Mouse (Mus musculus) hindbrain, embryonic 14.5 days (tissue): ENCODE results near the gene Cyp2d11. TPM values are rescaled to one million over a fixed set of nuclear protein-coding genes. Genes with fewer than 3 reads are reported as not detected.
A peak's percentile ranks its signal among the peaks of the same experiment; 100 is the strongest.

ENCODE experiments used
- ATAC-seq: fragments of 200-750 bp; cut with Nextera tagmentation; 2 replicates; pipeline ENCODE4 v1.8.0; 2017; ENCODE audit warnings: moderate number of reproducible peaks, mild to moderate bottlenecking, moderate TSS enrichment, moderate library complexity; ENCODE audit not compliant: low FRiP score
- DNase-seq: peaks from one replicate; pipeline ENCODE4 v3.0.0-alpha.2; 2015; ENCODE audit warnings: low spot score
- H3K27ac ChIP-seq: fragments of 300-500 bp; sonication (generic); 2 replicates; pipeline ENCODE4 v1.5.1; 2014; ENCODE audit warnings: mild to moderate bottlenecking, moderate library complexity
- H3K27me3 ChIP-seq: fragments of 300-500 bp; sonication (generic); 2 replicates; pipeline ENCODE4 v1.6.1; 2014; ENCODE audit warnings: mild to moderate bottlenecking, low read length, mixed read lengths; ENCODE audit not compliant: control insufficient read depth, insufficient read depth
- H3K36me3 ChIP-seq: fragments of 300-500 bp; sonication (generic); replicated peaks from 2 replicates; pipeline ENCODE4 v1.6.1; 2014; ENCODE audit not compliant: control insufficient read depth, insufficient read depth
- H3K4me1 ChIP-seq: fragments of 300-500 bp; sonication (generic); replicated peaks from 2 replicates; pipeline ENCODE4 v1.6.1; 2014; ENCODE audit warnings: antibody characterized with exemption, low read length, mixed read lengths; ENCODE audit not compliant: control insufficient read depth, insufficient read depth
- H3K4me2 ChIP-seq: fragments of 300-500 bp; sonication (generic); replicated peaks from 2 replicates; pipeline ENCODE4 v1.6.1; 2014; ENCODE audit warnings: mild to moderate bottlenecking, moderate library complexity
- H3K4me3 ChIP-seq: fragments of 300-500 bp; sonication (generic); replicated peaks from 2 replicates; pipeline ENCODE4 v1.5.1; 2014; ENCODE audit warnings: mild to moderate bottlenecking, low read length
- H3K9ac ChIP-seq: fragments of 300-500 bp; sonication (generic); 2 replicates; pipeline ENCODE4 v1.6.1; 2014
- H3K9me3 ChIP-seq: fragments of 300-500 bp; sonication (generic); 2 replicates; pipeline ENCODE4 v1.6.1; 2016; ENCODE audit warnings: low read length; ENCODE audit not compliant: control insufficient read depth
- WGBS: fragments of 180-500 bp; shearing (Covaris S2); extraction: QIAGEN DNeasy Blood & Tissue Kit; methylation state at CpG from one replicate; pipeline ENCODE4 v1.1.7; 2014; 5-methylcytosine and 5-hydroxymethylcytosine counted together
- polyA plus RNA-seq: library from polyadenylated mRNA; unstranded; fragments of >200 nt; fragmentation: Nextera tagmentation; extraction: Ambion mirVana; gene quantifications from 2 replicates; pipeline ENCODE4 v1.2.1, GENCODE M21; 2014

The Cyp2d11 gene
- polyA plus RNA-seq, 1 experiment from 2014 or later: not detected

- H3K27ac ChIP-seq: no peak overlapping the region
- ATAC-seq (no peak), DNase-seq (no peak)
- WGBS: 82% methylated on average over 1 of the region's 1 CpGs
- no peak overlapping the region for H3K9ac ChIP-seq
- H3K4me1 ChIP-seq: peaks cover 9% of the 10 kb centered on the region; the same call in 1 of the 2 replicates
- H3K36me3 ChIP-seq: no peaks in the 10 kb centered on the region
- no peaks in the 10 kb centered on the region for H3K27me3 ChIP-seq
- no peak overlapping the region for H3K4me3 ChIP-seq
- H3K9me3 ChIP-seq: no peaks in the 10 kb centered on the region
- H3K4me2 ChIP-seq: no peak overlapping the region
These were observed 24.8 kb upstream of the Cyp2d11 start for GRCm38 (mm10) chr15:82418616-82419015.

- peak; percentile 49 for DNase-seq
- Histone ChIP-seq H3K9ac (no peak overlapping the region; the same call in 1 of the 2 replicates), H3K27me3 (no peaks in the 10 kb centered on the region), H3K36me3 (no peaks in the 10 kb centered on the region), H3K27ac (no peak overlapping the region), H3K4me2 (peak overlapping the region; percentile 24; the same call in 1 of the 2 replicates), H3K9me3 (no peaks in the 10 kb centered on the region), H3K4me3 (no peak overlapping the region), H3K4me1 (peaks cover 9% of the 10 kb centered on the region; the same call in 1 of the 2 replicates)
- peak; percentile 73; the same call in 1 of the 2 replicates for ATAC-seq
- 16% methylated on average over 16 of the region's 16 CpGs for WGBS
These were observed 23.3 kb upstream of the Cyp2d11 start for GRCm38 (mm10) chr15:82416797-82417789.

DNA sequence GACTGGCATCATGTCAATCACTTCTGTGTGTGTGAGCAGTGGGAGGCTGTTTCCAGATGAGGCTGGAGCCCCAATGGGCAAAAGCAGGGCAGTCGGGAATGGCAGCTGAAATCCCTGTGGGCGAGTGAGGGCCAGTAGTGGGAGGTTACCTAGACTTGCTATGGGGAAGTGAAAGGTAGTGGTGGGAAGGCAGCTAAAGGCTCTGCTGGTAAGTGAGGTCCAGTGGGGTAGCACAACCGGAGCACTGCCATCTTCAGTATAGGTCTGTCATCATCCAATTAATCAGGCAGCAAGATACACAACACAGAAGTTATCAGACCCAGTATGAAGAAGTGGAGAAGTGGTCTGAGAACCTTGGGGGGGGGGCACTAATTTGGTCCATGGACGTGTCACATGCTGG lies 13.7 kb upstream of the Cyp2d11 start:
- no peaks in the 10 kb centered on the region for H3K36me3 ChIP-seq
- H3K4me1 ChIP-seq: no peaks in the 10 kb centered on the region
- no peak for DNase-seq
- H3K9me3 ChIP-seq: no peaks in the 10 kb centered on the region
- no peak for ATAC-seq
- 88% methylated on average over 4 of the region's 4 CpGs for WGBS
- no peak overlapping the region for H3K27ac ChIP-seq
- no peak overlapping the region for H3K9ac ChIP-seq
- no peaks in the 10 kb centered on the region for H3K27me3 ChIP-seq
- H3K4me2 ChIP-seq: no peak overlapping the region
- no peak overlapping the region for H3K4me3 ChIP-seq

- Histone ChIP-seq H3K36me3 (no peaks in the 10 kb centered on the region), H3K4me2 (no peak within 1 kb of the TSS), H3K27ac (no peak within 1 kb of the TSS), H3K9me3 (no peaks in the 10 kb centered on the region), H3K4me3 (no peak within 1 kb of the TSS), H3K4me1 (no peaks in the 10 kb centered on the region), H3K9ac (no peak within 1 kb of the TSS), H3K27me3 (no peaks in the 10 kb centered on the region)
- DNase-seq (no peak), ATAC-seq (no peak)
- WGBS: 96% methylated on average over 6 of the region's 6 CpGs
These were observed 13.2 kb upstream of the Cyp2d11 start, which contains the start of gene Cyp2d10 for GRCm38 (mm10) chr15:82406981-82407380. TSS of gene Cyp2d10 (minus strand) at chr15:82407195.

- Histone ChIP-seq H3K27me3 (no peaks in the 10 kb centered on the region), H3K4me3 (no peak overlapping the region), H3K36me3 (no peaks in the 10 kb centered on the region), H3K4me2 (no peak overlapping the region), H3K9me3 (no peaks in the 10 kb centered on the region), H3K9ac (no peak overlapping the region), H3K4me1 (no peaks in the 10 kb centered on the region), H3K27ac (no peak overlapping the region)
- WGBS: 90% methylated on average over 3 of the region's 3 CpGs
- DNase-seq (no peak), ATAC-seq (no peak)
These were observed 10.3 kb upstream of the Cyp2d11 start for GRCm38 (mm10) chr15:82404163-82404562.

- Histone ChIP-seq H3K9ac (no peak overlapping the region), H3K27me3 (no peaks in the 10 kb centered on the region), H3K4me3 (no peak overlapping the region), H3K36me3 (no peaks in the 10 kb centered on the region), H3K4me1 (no peaks in the 10 kb centered on the region), H3K9me3 (no peaks in the 10 kb centered on the region), H3K4me2 (no peak overlapping the region), H3K27ac (no peak overlapping the region)
- WGBS: 95% methylated on average over 9 of the region's 9 CpGs
- DNase-seq (no peak), ATAC-seq (no peak)
These were observed 9.8 kb upstream of the Cyp2d11 start for GRCm38 (mm10) chr15:82403606-82404005.

- ATAC-seq: no peak
- H3K27me3 ChIP-seq: no peaks in the 10 kb centered on the region
- no peaks in the 10 kb centered on the region for H3K9me3 ChIP-seq
- H3K4me2 ChIP-seq: no peak overlapping the region
- no peaks in the 10 kb centered on the region for H3K4me1 ChIP-seq
- H3K36me3 ChIP-seq: no peaks in the 10 kb centered on the region
- no peak for DNase-seq
- WGBS: 88% methylated on average over 6 of the region's 6 CpGs
- H3K27ac ChIP-seq: no peak overlapping the region
- no peak overlapping the region for H3K9ac ChIP-seq
- H3K4me3 ChIP-seq: no peak overlapping the region
These were observed 8.9 kb upstream of the Cyp2d11 start for GRCm38 (mm10) chr15:82402741-82403140.

DNA sequence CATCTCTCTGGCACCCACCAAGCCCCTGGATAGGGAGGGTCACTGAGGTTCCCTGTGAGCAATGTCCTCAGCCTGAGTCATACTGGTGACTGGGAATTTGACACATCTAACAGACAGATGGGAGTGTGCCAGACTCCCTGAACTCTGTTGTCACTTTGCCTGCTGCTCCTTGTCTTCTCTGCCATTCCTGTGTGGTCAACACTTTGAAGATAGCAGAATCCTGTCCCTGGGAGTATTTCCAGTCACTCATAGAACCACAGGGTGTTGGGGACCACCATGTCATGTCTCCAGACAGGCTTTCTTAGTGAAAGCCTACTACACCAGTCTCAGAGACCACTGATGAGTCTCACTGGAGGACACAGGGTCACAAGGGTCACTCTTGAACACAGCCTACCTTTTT lies 8.3 kb upstream of the Cyp2d11 start:
- ATAC-seq (no peak), DNase-seq (no peak)

DNA sequence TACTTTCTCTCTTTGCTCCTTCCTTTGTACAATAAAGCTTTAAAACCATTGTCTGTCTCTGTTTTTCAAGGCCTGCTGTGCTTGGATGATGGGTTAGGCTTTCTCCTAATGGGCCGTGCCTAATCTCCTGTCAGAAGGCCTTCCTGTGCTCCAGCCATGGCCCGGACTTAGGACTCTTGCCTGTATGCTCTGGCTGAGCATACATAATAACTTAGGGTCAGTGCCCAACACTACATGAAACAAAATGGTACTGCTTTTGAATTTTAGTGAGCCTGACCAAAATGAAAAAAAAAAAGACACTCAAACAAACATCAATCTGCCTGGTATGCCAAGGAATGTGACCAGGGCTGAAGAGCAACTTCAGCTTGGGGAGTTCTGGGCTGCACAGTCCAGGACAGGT lies 7.7 kb upstream of the Cyp2d11 start:
- Histone ChIP-seq H3K27me3 (no peaks in the 10 kb centered on the region), H3K4me2 (no peak overlapping the region), H3K9me3 (no peaks in the 10 kb centered on the region), H3K4me3 (no peak overlapping the region), H3K9ac (no peak overlapping the region), H3K4me1 (no peaks in the 10 kb centered on the region), H3K36me3 (no peaks in the 10 kb centered on the region), H3K27ac (no peak overlapping the region)
- WGBS: 28% methylated on average over 2 of the region's 2 CpGs
- no peak for DNase-seq
- ATAC-seq: no peak

More for the DNA sequence above, 8.3 kb upstream of the Cyp2d11 start:
- Histone ChIP-seq H3K4me1 (no peaks in the 10 kb centered on the region), H3K27ac (no peak overlapping the region), H3K27me3 (no peaks in the 10 kb centered on the region), H3K9ac (no peak overlapping the region), H3K36me3 (no peaks in the 10 kb centered on the region), H3K4me3 (no peak overlapping the region), H3K4me2 (no peak overlapping the region), H3K9me3 (no peaks in the 10 kb centered on the region)
